Mouse (Mus musculus): ENCODE results near the gene Disc1.

- TF ChIP-seq CTCF (IDR thresholded peaks at IDR 0.05) (no peak), EP300 (IDR thresholded peaks at IDR 0.05) (no peak)
Observed at GRCm38 (mm10) chr8:125080388-125081344, 26.7 kb downstream of the Disc1 start.
